Mouse (Mus musculus): ENCODE measurements around the gene Sdc1. TPM values are rescaled to one million over a fixed set of nuclear protein-coding genes. Genes with fewer than 3 reads are reported as not detected.

The Sdc1 gene
- total RNA-seq, 2 experiments from 2014 or later, result 2.0 to 2.4 TPM

GRCm38 (mm10) chr12:8817467-8818232, 46.5 kb downstream of the Sdc1 start:
- no peak for ATAC-seq (replicated peaks; ENCODE audit: low FRiP score, low TSS enrichment, poor library complexity, severe bottlenecking)

- ATAC-seq (replicated peaks; ENCODE audit: low FRiP score, low TSS enrichment, poor library complexity, severe bottlenecking), result no peak
These were observed 47.1 kb downstream of the Sdc1 start for GRCm38 (mm10) chr12:8818233-8818672.

GRCm38 (mm10) chr12:8824995-8825703, 54.0 kb downstream of the Sdc1 start:
- ATAC-seq (replicated peaks; ENCODE audit: low FRiP score, low TSS enrichment, poor library complexity, severe bottlenecking), result no peak

- no peak for ATAC-seq (replicated peaks; ENCODE audit: low FRiP score, low TSS enrichment, poor library complexity, severe bottlenecking)
These were observed 56.0 kb downstream of the Sdc1 start for GRCm38 (mm10) chr12:8827014-8827715.

GRCm38 (mm10) chr12:8829032-8829660, 58.0 kb downstream of the Sdc1 start:
- ATAC-seq (replicated peaks; ENCODE audit: low FRiP score, low TSS enrichment, poor library complexity, severe bottlenecking), result no peak

GRCm38 (mm10) chr12:8829661-8830040, 58.5 kb downstream of the Sdc1 start:
- ATAC-seq (replicated peaks; ENCODE audit: low FRiP score, low TSS enrichment, poor library complexity, severe bottlenecking), result no peak

GRCm38 (mm10) chr12:8830967-8831635, 60.0 kb downstream of the Sdc1 start:
- ATAC-seq (replicated peaks; ENCODE audit: low FRiP score, low TSS enrichment, poor library complexity, severe bottlenecking), result no peak

- ATAC-seq (replicated peaks; ENCODE audit: low FRiP score, low TSS enrichment, poor library complexity, severe bottlenecking), result no peak
These were observed 60.6 kb downstream of the Sdc1 start for GRCm38 (mm10) chr12:8831710-8832109.

GRCm38 (mm10) chr12:8840782-8841325, 69.7 kb downstream of the Sdc1 start:
- peak; percentile 96 for ATAC-seq (replicated peaks; ENCODE audit: low FRiP score, low TSS enrichment, poor library complexity, severe bottlenecking)

GRCm38 (mm10) chr12:8842725-8843124, 71.6 kb downstream of the Sdc1 start:
- no peak for ATAC-seq (replicated peaks; ENCODE audit: low FRiP score, low TSS enrichment, poor library complexity, severe bottlenecking)

Other genes starting within 250 kb of the Sdc1 start
- not detected in 2 replicates for gene Slc7a15, start 172.3 kb upstream of the Sdc1 start, total RNA-seq (2014; fragmentation: Nextera tagmentation)
- not detected in 2 replicates for gene Slc7a15, start 172.3 kb upstream of the Sdc1 start, total RNA-seq (2017)
- 111 and 154 TPM in 2 replicates for gene Pum2, start 97.2 kb upstream of the Sdc1 start, total RNA-seq (2014; fragmentation: Nextera tagmentation)
- gene Pum2, start 97.2 kb upstream of the Sdc1 start, total RNA-seq (2017), result 109 and 153 TPM in 2 replicates
- gene Laptm4a, start 150.3 kb downstream of the Sdc1 start, total RNA-seq (2014; fragmentation: Nextera tagmentation), result 50.3 and 55.2 TPM in 2 replicates
- gene Laptm4a, start 150.3 kb downstream of the Sdc1 start, total RNA-seq (2017), result 104 and 135 TPM in 2 replicates
- not detected in 2 replicates for gene Matn3, start 176.6 kb downstream of the Sdc1 start, total RNA-seq (2014; fragmentation: Nextera tagmentation)
- not detected in 2 replicates for gene Matn3, start 176.6 kb downstream of the Sdc1 start, total RNA-seq (2017)
- 5.8 and 6.5 TPM in 2 replicates for gene Wdr35, start 202.6 kb downstream of the Sdc1 start, total RNA-seq (2014; fragmentation: Nextera tagmentation)
- 5.4 and 7.5 TPM in 2 replicates for gene Wdr35, start 202.6 kb downstream of the Sdc1 start, total RNA-seq (2017)